Mouse (Mus musculus) adrenal gland, postnatal 14 days (tissue): ENCODE measurements around the gene Tex48. TPM values are rescaled to one million over a fixed set of nuclear protein-coding genes. Genes with fewer than 3 reads are reported as not detected.
A peak's percentile ranks its signal among the peaks of the same experiment; 100 is the strongest.

Experiments used
- DNase-seq: peaks from one replicate; pipeline ENCODE4 v3.0.0; 2021; ENCODE audit warnings: mixed read lengths
- long read RNA-seq, 2 experiments: library from polyadenylated mRNA; stranded (forward); transcript quantifications; one replicate each; pipeline ENCODE4 v2.0.0; 2021
- total RNA-seq: library from RNA; stranded (reverse); gene quantifications from 2 replicates; pipeline ENCODE4 v1.2.3, GENCODE M21; 2021

Tex48 gene
- total RNA-seq = not detected in 2 replicates
- long read RNA-seq, experiment 1 = 0 reads
- long read RNA-seq, experiment 2 = 0 reads

DNA sequence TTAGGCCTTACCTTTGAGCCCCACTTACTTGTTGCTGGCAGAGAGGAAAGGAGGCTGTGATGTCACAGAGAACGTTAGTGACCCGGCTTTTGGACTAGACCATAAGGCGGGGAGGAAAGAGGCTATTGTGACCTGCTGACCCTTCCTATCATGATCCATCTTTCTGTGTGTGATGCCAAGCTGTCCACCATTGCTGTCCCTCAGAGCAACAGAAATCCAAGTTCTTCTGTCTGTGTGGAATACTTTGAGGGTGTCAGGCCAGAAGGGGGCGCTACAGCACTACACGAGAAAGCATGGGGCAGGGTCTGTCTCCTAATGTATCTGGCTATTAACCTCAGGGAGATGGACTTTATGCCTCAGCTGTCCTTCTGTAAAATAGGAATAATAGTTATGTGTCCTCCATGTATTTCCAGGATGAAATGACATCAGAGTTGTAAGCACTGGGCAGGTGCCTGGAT is at the start of gene Tex48:
Gene Tex48, minus strand, starts transcription at position 51 of the 458 bp plus-strand sequence.
- DNase-seq = peak; percentile 44

GRCm38 (mm10) chr4:63668255-63668654 is 46.0 kb upstream of the Tex48 start:
- peak; percentile 17 for DNase-seq

DNA sequence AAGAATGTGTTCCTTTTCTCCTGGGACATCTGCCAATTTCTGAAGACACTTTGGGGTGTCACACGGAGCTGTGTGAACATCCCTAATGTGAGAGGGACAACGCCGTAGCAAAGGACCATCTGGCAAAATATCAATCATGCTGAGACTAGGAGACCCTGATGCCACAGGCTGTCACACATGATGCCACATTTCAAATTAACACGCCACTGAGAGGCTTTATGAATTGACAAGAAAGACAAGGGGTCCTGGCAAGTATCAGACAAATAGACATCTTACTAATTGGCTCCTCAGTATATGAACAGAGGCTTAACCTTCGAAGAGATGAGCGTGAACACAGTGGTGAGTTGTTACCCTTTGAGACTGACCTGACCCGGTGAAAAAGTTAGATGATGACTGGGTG is 43.5 kb upstream of the Tex48 start:
- no peak for DNase-seq

GRCm38 (mm10) chr4:63663279-63663678 is 41.1 kb upstream of the Tex48 start, which contains the start of gene Gm11214:
Gene Gm11214, minus strand, starts transcription at chr4:63663379.
- DNase-seq = no peak

GRCm38 (mm10) chr4:63661857-63662256 is 39.6 kb upstream of the Tex48 start:
- no peak for DNase-seq

- DNase-seq = no peak
These were observed 39.2 kb upstream of the Tex48 start for GRCm38 (mm10) chr4:63661426-63661825.

- no peak for DNase-seq
These were observed 37.5 kb upstream of the Tex48 start for GRCm38 (mm10) chr4:63659775-63660174.

- DNase-seq = no peak
These were observed 36.9 kb upstream of the Tex48 start for GRCm38 (mm10) chr4:63659086-63659485.

DNA sequence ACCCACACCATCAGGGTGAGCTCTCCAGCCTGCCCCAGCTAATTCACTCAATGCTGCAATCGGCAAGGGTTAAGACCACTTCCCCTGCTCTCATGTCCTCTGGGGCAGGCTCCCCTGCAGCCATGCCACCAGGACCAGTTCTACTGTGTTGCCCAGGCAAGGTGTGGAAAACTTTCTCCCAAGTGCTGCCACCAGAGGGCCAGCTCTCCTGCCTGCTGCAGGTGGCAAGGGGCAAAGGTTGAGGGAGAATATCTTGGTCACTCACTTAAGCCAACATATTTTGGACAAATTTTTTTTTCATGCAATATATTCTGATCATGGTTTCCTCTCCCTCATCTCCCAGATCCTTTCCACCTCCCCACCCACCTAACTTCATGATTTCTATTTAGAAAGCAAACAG is 32.2 kb upstream of the Tex48 start:
- DNase-seq = no peak

- no peak for DNase-seq
These were observed 21.9 kb upstream of the Tex48 start for GRCm38 (mm10) chr4:63643956-63644726.

DNA sequence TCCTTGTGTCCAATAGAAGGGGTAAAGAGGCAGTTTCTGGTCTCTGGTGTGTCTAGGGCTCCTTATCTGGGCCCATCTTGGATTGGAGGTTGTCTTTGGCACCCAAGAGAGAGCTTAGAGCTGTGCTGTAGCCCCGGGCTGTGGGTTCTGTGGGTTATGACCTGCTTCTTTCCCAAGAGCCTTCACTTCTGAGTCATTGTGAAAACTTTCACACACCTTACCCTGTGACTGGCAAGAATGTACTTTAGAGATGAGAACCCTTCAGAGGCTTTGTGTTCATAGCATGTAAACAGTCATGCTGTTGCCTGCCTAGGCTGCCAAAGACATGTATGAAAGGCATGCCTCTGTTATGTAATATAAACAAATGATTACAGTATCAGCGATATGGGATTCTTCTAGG is 17.6 kb upstream of the Tex48 start:
- no peak for DNase-seq

DNA sequence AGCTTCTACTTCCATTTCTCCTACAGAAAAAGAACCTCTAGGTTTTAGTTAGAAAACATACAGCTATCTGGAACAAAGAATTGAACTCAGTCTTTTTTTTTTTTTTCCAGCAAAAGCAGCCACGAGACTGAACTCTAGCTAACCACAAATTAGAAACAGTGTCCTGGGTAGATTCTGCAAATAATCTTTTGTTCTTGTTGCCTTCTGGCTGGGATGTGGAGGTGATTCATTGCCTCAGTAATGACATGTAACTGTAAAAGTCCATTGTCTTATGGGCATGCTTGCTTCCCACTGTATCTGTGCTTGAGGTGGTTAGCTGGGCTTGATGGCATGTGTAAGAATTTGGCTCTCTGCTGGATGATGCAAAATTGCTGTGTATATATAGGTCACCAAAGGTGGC is 16.4 kb upstream of the Tex48 start:
- DNase-seq = no peak

- no peak for DNase-seq
These were observed 11.0 kb upstream of the Tex48 start for GRCm38 (mm10) chr4:63633181-63633580.

DNA sequence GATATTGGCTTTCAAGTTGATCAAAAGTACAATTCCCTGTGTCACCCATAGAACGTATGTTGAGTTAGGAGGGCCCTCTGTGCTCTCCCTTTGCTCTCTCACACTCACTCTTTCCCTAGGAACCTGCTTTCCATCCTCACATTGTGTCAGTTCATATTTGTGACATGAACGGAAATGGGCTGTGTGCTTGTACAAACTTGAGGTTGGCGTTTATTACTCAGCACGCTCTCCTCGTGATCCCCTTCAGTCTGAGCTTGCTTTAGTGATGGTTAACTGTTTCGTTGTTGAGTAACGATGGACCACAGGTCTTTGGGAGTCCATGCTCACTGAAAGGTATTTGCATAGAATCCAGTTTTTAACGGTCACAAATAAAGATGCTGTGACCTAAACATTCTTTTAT is 4.9 kb upstream of the Tex48 start:
- DNase-seq = no peak

DNA sequence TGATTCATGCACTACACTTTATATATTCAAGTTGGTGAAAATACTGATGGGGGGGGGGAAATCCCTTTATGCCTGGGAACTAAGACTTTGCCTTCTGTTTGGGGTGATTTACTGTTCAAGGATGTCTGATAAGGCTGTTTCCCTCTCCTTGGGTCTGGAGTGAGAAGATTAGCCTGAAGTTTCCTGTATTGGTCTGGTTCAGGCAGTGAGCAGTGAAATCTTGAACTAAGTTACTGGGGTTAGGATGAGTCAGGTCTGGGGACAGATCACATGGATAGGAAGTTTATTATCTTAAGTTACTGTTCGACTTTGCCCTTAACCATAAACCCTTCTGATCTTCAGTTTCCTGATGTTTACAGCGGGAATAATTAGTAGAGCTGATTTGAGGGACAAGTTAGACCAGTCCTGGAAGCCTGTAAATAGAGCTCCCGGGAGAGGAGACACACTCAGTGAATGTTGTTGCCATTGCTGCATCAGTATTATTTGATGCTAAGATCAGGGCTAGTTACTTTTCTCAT is 3.4 kb upstream of the Tex48 start:
- DNase-seq = no peak

DNA sequence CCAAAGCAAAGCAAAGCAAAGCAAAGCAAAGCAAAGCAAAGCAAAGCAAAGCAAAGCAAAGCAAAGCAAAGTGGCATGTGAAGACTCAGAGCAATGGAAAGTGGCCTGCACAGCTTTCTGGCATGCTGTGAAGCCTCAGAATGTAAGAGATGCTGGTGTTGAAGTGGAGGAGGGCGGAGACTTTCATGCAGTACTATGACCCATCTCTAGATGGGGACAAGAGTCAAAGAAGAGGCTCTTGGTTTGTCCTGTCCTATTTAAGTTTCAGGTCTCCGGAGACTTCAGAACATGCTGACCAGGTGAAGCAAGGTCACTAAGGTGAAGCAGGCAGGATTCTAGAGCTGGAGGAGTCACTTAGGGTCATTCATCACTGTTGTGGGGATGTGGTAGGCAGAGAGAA is 367 bp downstream of the Tex48 start:
- no peak for DNase-seq

GRCm38 (mm10) chr4:63608391-63608790 is 13.8 kb downstream of the Tex48 start:
- DNase-seq = no peak

- no peak for DNase-seq
These were observed 16.3 kb downstream of the Tex48 start for GRCm38 (mm10) chr4:63605968-63606367.

DNA sequence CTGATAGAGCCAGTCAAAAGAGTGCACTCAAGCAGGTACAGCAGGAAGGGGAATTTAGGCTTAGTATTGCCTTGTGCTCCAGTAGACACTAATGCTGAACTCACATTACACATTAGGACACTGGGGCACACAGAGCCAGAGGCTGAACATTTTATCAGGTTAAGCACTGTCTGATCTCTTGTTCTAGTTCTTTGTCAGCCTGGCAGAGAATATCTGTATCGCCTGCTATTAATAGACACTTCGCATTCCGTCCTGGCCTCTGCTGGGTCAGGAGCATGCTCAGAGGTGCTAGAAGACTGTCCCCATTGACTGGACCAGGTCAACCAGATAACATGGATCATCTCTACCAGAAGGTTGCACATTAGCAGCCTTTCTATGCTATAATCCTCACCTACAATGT is 16.7 kb downstream of the Tex48 start:
- DNase-seq = no peak

GRCm38 (mm10) chr4:63604945-63605344 is 17.3 kb downstream of the Tex48 start, which contains the start of gene Gm11213:
Gene Gm11213, minus strand, starts transcription at chr4:63605261.
- no peak for DNase-seq

GRCm38 (mm10) chr4:63601263-63601662 is 21.0 kb downstream of the Tex48 start:
- DNase-seq = no peak

GRCm38 (mm10) chr4:63600786-63601185 is 21.4 kb downstream of the Tex48 start:
- DNase-seq = no peak

DNA sequence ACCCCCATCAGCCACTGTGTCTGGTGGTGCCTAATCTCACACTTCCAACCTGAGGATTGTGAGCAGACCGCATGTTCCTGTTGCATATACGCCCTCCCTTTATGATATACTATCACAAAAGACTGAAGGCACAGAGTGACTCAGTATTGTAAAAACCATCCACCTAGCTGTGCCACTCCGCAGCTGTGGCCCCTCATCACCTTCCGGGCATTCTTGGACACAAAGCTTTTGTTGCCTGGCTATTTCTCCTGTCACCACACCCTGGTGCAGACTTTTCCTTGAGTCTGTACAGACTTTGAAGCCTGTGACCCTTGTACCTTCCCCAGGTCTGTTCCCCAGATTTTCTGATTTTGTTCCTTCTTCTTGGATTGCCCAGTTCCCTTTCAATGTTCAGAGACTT is 26.2 kb downstream of the Tex48 start:
- DNase-seq = no peak

- DNase-seq = no peak
These were observed 27.0 kb downstream of the Tex48 start for GRCm38 (mm10) chr4:63595259-63595658.
